Mouse (Mus musculus) embryonic facial prominence, embryonic 14.5 days (tissue): ENCODE results near the gene Tff3. TPM values are rescaled to one million over a fixed set of nuclear protein-coding genes. Genes with fewer than 3 reads are reported as not detected.

Experiments
- ATAC-seq: fragments of 200-750 bp; cut with Nextera tagmentation; 2 replicates; pipeline ENCODE4 v1.8.0; 2017; ENCODE audit warnings: low read depth, moderate number of reproducible peaks, moderate TSS enrichment
- DNase-seq: peaks from one replicate; pipeline ENCODE4 v3.0.0-alpha.2; 2015; ENCODE audit warnings: low spot score
- H3K27ac ChIP-seq: fragments of 300-500 bp; sonication (generic); replicated peaks from 2 replicates; pipeline ENCODE4 v1.5.1; 2014; ENCODE audit warnings: low read depth, mild to moderate bottlenecking, low read length, moderate library complexity
- H3K27me3 ChIP-seq: fragments of 300-500 bp; sonication (generic); replicated peaks from 2 replicates; pipeline ENCODE4 v1.6.1; 2014; ENCODE audit warnings: low read length; ENCODE audit not compliant: control insufficient read depth, insufficient read depth
- H3K36me3 ChIP-seq: fragments of 300-500 bp; sonication (generic); 2 replicates; pipeline ENCODE4 v1.6.1; 2014; ENCODE audit warnings: low read length, mixed read lengths; ENCODE audit not compliant: control insufficient read depth, insufficient read depth
- H3K4me1 ChIP-seq: fragments of 300-500 bp; sonication (generic); 2 replicates; pipeline ENCODE4 v1.6.1; 2014; ENCODE audit warnings: antibody characterized with exemption, low read length; ENCODE audit not compliant: control insufficient read depth, insufficient read depth
- H3K4me2 ChIP-seq: fragments of 300-500 bp; sonication (generic); 2 replicates; pipeline ENCODE4 v1.6.1; 2014; ENCODE audit warnings: low read depth, mild to moderate bottlenecking, low read length, moderate library complexity, mixed read lengths
- H3K4me3 ChIP-seq: fragments of 300-500 bp; sonication (generic); 2 replicates; pipeline ENCODE4 v1.5.1; 2014; ENCODE audit warnings: low read depth, mild to moderate bottlenecking, low read length
- H3K9ac ChIP-seq: fragments of 300-500 bp; sonication (generic); 2 replicates; pipeline ENCODE4 v1.6.1; 2014; ENCODE audit warnings: low read depth, mild to moderate bottlenecking, low read length, moderate library complexity, mixed read lengths
- H3K9me3 ChIP-seq: fragments of 300-500 bp; sonication (generic); 2 replicates; pipeline ENCODE4 v1.6.1; 2016; ENCODE audit warnings: low read length; ENCODE audit not compliant: control insufficient read depth
- WGBS: fragments of 180-500 bp; shearing (Covaris S2); extraction: QIAGEN DNeasy Blood & Tissue Kit; methylation state at CpG from one replicate; pipeline ENCODE4 v1.1.7; 2014; 5-methylcytosine and 5-hydroxymethylcytosine counted together
- polyA plus RNA-seq: library from polyadenylated mRNA; unstranded; fragments of >200 nt; fragmentation: Nextera tagmentation; extraction: Ambion mirVana; gene quantifications from 2 replicates; pipeline ENCODE4 v1.2.1, GENCODE M21; 2014

The Tff3 gene
- not detected in 2 replicates for polyA plus RNA-seq

GRCm38 (mm10) chr17:31129452-31129851, at the start of gene Tff3:
TSS of gene Tff3 (minus strand) at chr17:31129646.
- Histone ChIP-seq H3K36me3 (no peaks in the 10 kb centered on the region), H3K9ac (no peak within 1 kb of the TSS), H3K9me3 (no peaks in the 10 kb centered on the region), H3K27ac (no peak within 1 kb of the TSS), H3K4me2 (no peak within 1 kb of the TSS), H3K4me1 (no peaks in the 10 kb centered on the region), H3K4me3 (no peak within 1 kb of the TSS), H3K27me3 (no peaks in the 10 kb centered on the region)
- DNase-seq (no peak), ATAC-seq (no peak)
- WGBS, result 18% methylated on average over 2 of the region's 2 CpGs

GRCm38 (mm10) chr17:31176321-31176720, 46.9 kb upstream of the Tff3 start:
- DNase-seq, result no peak
- no peak overlapping the region for H3K27ac ChIP-seq
- no peak overlapping the region for H3K4me3 ChIP-seq
- H3K4me2 ChIP-seq, result no peak overlapping the region
- H3K27me3 ChIP-seq, result no peaks in the 10 kb centered on the region
- no peaks in the 10 kb centered on the region for H3K36me3 ChIP-seq
- ATAC-seq, result no peak
- no peak overlapping the region for H3K9ac ChIP-seq
- no peaks in the 10 kb centered on the region for H3K9me3 ChIP-seq
- 92% methylated on average over 4 of the region's 4 CpGs for WGBS
- H3K4me1 ChIP-seq, result no peaks in the 10 kb centered on the region

- H3K4me1 ChIP-seq, result no peaks in the 10 kb centered on the region
- H3K4me3 ChIP-seq, result no peak overlapping the region
- no peak overlapping the region for H3K27ac ChIP-seq
- H3K27me3 ChIP-seq, result no peaks in the 10 kb centered on the region
- no peaks in the 10 kb centered on the region for H3K36me3 ChIP-seq
- no peak for ATAC-seq
- 83% methylated on average over 5 of the region's 5 CpGs for WGBS
- no peak overlapping the region for H3K4me2 ChIP-seq
- H3K9me3 ChIP-seq, result no peaks in the 10 kb centered on the region
- no peak overlapping the region for H3K9ac ChIP-seq
- DNase-seq, result no peak
These were observed 40.4 kb upstream of the Tff3 start for GRCm38 (mm10) chr17:31169796-31170195.

- Histone ChIP-seq H3K9me3 (no peaks in the 10 kb centered on the region), H3K4me1 (no peaks in the 10 kb centered on the region), H3K9ac (no peak within 1 kb of the TSS), H3K27ac (no peak within 1 kb of the TSS), H3K4me2 (no peak within 1 kb of the TSS), H3K36me3 (no peaks in the 10 kb centered on the region), H3K27me3 (no peaks in the 10 kb centered on the region), H3K4me3 (no peak within 1 kb of the TSS)
- WGBS, result 86% methylated on average over 6 of the region's 6 CpGs
- ATAC-seq (no peak), DNase-seq (no peak)
These were observed 35.7 kb upstream of the Tff3 start, which contains the start of gene Tff1 for GRCm38 (mm10) chr17:31165127-31165526. TSS of gene Tff1 (minus strand) at chr17:31165277.

- no peaks in the 10 kb centered on the region for H3K27me3 ChIP-seq
- WGBS, result 93% methylated on average over 2 of the region's 2 CpGs
- ATAC-seq, result no peak
These were observed 34.4 kb upstream of the Tff3 start for GRCm38 (mm10) chr17:31163821-31164220.

GRCm38 (mm10) chr17:31162607-31163006, 33.2 kb upstream of the Tff3 start:
- no peak overlapping the region for H3K9ac ChIP-seq
- H3K9me3 ChIP-seq, result no peaks in the 10 kb centered on the region
- ATAC-seq (no peak), DNase-seq (no peak)
- no peaks in the 10 kb centered on the region for H3K27me3 ChIP-seq
- WGBS, result 82% methylated on average over 12 of the region's 12 CpGs
- H3K4me3 ChIP-seq, result no peak overlapping the region
- no peak overlapping the region for H3K4me2 ChIP-seq
- no peak overlapping the region for H3K27ac ChIP-seq
- H3K4me1 ChIP-seq, result no peaks in the 10 kb centered on the region
- H3K36me3 ChIP-seq, result no peaks in the 10 kb centered on the region

More at GRCm38 (mm10) chr17:31163821-31164220, 34.4 kb upstream of the Tff3 start:
- H3K27ac ChIP-seq, result no peak overlapping the region
- no peaks in the 10 kb centered on the region for H3K4me1 ChIP-seq
- H3K36me3 ChIP-seq, result no peaks in the 10 kb centered on the region
- H3K9ac ChIP-seq, result no peak overlapping the region
- no peak overlapping the region for H3K4me3 ChIP-seq
- H3K9me3 ChIP-seq, result no peaks in the 10 kb centered on the region
- H3K4me2 ChIP-seq, result no peak overlapping the region
- no peak for DNase-seq

- Histone ChIP-seq H3K27me3 (no peaks in the 10 kb centered on the region), H3K4me1 (no peaks in the 10 kb centered on the region), H3K9me3 (no peaks in the 10 kb centered on the region), H3K36me3 (no peaks in the 10 kb centered on the region), H3K9ac (no peak overlapping the region), H3K27ac (no peak overlapping the region), H3K4me2 (no peak overlapping the region), H3K4me3 (no peak overlapping the region)
- ATAC-seq (no peak), DNase-seq (no peak)
- WGBS, result 72% methylated on average over 4 of the region's 4 CpGs
These were observed 30.8 kb upstream of the Tff3 start for GRCm38 (mm10) chr17:31160291-31160690.

- Histone ChIP-seq H3K9me3 (no peaks in the 10 kb centered on the region), H3K9ac (no peak overlapping the region), H3K27ac (no peak overlapping the region), H3K36me3 (no peaks in the 10 kb centered on the region), H3K4me1 (no peaks in the 10 kb centered on the region), H3K4me2 (no peak overlapping the region), H3K4me3 (no peak overlapping the region), H3K27me3 (no peaks in the 10 kb centered on the region)
- no peak for DNase-seq
- no peak for ATAC-seq
- WGBS, result 75% methylated on average over 6 of the region's 6 CpGs
These were observed 28.5 kb upstream of the Tff3 start for GRCm38 (mm10) chr17:31157921-31158320.

GRCm38 (mm10) chr17:31153785-31154184, 24.3 kb upstream of the Tff3 start:
- Histone ChIP-seq H3K4me1 (no peaks in the 10 kb centered on the region), H3K36me3 (no peaks in the 10 kb centered on the region), H3K27ac (no peak overlapping the region), H3K4me2 (no peak overlapping the region), H3K9me3 (peaks cover 8% of the 10 kb centered on the region; the same call in 1 of the 2 replicates), H3K9ac (no peak overlapping the region), H3K4me3 (no peak overlapping the region), H3K27me3 (no peaks in the 10 kb centered on the region)
- DNase-seq (no peak), ATAC-seq (no peak)
- WGBS, result 69% methylated on average over 8 of the region's 8 CpGs
